Mouse (Mus musculus) colon, adult 2 months (tissue): ENCODE data around the gene Tsku. TPM values are rescaled to one million over a fixed set of nuclear protein-coding genes. Genes with fewer than 3 reads are reported as not detected.

ENCODE experiments used
- polyA plus RNA-seq: library from polyadenylated mRNA; depleted of rRNA; stranded (reverse); fragments of >200 nt; gene quantifications from 2 replicates; pipeline ENCODE4 v1.2.3, GENCODE M21; 2012; rRNA removed

Gene Tsku
- polyA plus RNA-seq = 53.1 and 64.2 TPM in 2 replicates

DNA sequence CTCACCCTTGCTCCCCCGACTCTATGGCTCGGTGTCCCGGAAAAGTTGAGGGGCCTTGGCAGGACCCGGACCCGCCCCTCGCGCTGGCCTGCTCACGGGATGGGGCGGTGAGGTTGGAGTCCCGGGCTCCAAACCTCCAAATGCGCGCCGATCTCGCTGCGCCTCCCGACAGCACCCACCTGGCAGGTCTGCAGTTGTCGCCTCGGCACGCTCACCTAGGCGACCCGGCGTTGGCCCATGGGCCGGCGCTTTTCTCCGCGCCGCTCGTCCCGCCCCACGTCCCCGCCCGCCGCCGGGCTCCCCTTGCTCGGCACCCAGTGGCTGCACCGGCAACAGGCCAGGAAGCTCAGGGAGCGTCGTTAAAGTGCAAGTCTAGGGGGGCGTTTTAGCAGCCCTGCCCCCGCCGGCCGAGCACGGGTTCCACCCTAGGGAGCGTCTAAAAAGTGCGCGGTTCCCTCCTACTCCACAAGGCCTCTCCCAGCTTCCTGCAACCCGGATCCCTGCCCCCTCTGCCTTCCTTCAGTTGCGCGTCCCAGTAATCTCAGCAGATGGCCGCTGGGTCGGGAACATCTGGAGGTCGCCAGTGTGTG, at the start of gene Tsku:
TSS of gene Tsku (minus strand) at position 266 of the 590 bp plus-strand sequence.

DNA sequence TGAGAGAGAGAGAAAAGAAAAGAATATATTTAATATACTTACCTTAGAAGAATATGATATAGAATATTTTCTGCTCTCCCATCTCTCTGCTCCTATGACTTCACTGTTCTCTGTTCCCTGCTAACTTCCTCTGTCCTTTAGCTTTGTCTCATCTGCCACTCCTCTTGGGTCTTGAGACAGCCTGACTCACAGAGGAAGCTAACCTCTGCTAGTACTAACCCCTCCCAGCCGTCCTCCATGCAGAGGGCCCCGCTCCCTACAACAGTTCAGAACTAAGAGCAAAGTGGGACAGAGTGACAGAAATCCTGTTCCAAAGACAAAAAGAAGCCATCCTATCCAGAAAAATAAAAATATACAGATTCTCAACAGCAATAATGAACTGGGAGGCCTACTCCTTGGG, 40.0 kb downstream of the Tsku start, which contains the start of gene Acer3:
TSS of gene Acer3 (minus strand) at position 126 of the 400 bp plus-strand sequence.

Other genes starting within 250 kb of the Tsku start
- gene Myo7a, start 241.8 kb downstream of the Tsku start, polyA plus RNA-seq = 9.2 and 12.0 TPM in 2 replicates
- gene Omp, start 215.8 kb downstream of the Tsku start, polyA plus RNA-seq = 11.1 and 12.9 TPM in 2 replicates
- 138 and 156 TPM in 2 replicates for gene Capn5, start 183.1 kb downstream of the Tsku start, polyA plus RNA-seq
- 102 and 107 TPM in 2 replicates for gene B3gnt6, start 161.8 kb downstream of the Tsku start, polyA plus RNA-seq
- 6.5 and 7.9 TPM in 2 replicates for gene Acer3, start 40.1 kb downstream of the Tsku start, polyA plus RNA-seq
- gene Gucy2d, start 79.1 kb upstream of the Tsku start, polyA plus RNA-seq = 0.13 TPM in 1 of 2 replicates, not detected in the other
- gene Lrrc32, start 128.0 kb upstream of the Tsku start, polyA plus RNA-seq = 15.4 and 15.7 TPM in 2 replicates